Mouse (Mus musculus): ENCODE data around the gene Cldn13. TPM values are rescaled to one million over a fixed set of nuclear protein-coding genes. Genes with fewer than 3 reads are reported as not detected.

The Cldn13 gene
- polyA plus RNA-seq, 1 experiment from 2014 or later: 1.3 TPM

- Histone ChIP-seq H3K4me2 (no peak overlapping the region), H3K27me3 (no peaks in the 10 kb centered on the region), H3K27ac (peak overlapping the region; percentile 74), H3K36me3 (no peaks in the 10 kb centered on the region), H3K4me1 (peaks cover 55% of the 10 kb centered on the region), H3K9me3 (no peaks in the 10 kb centered on the region), H3K9ac (0 out of 2 replicates have a peak overlapping the region, but pooled peaks have one; percentile 4), H3K4me3 (no peak overlapping the region)
- ATAC-seq (ENCODE audit: insufficient number of reproducible peaks, low FRiP score, low TSS enrichment, low read depth): no peak
- whole genome bisulfite sequencing: 37% methylated on average over 8 of the region's 8 CpGs
These were observed 50.2 kb downstream of the Cldn13 start for GRCm38 (mm10) chr5:134865158-134865557.

Other genes starting within 250 kb of the Cldn13 start
- gene Limk1, start 226.9 kb downstream of the Cldn13 start, polyA plus RNA-seq (2015; fragmentation: Nextera tagmentation; extraction: Ambion mirVana): 4.7 and 7.0 TPM in 2 replicates
- gene Eln, start 168.2 kb downstream of the Cldn13 start, polyA plus RNA-seq (2015; fragmentation: Nextera tagmentation; extraction: Ambion mirVana): 178 and 206 TPM in 2 replicates
- gene Tmem270, start 8.8 kb downstream of the Cldn13 start, polyA plus RNA-seq (2015; fragmentation: Nextera tagmentation; extraction: Ambion mirVana): not detected in 2 replicates
- gene Mettl27, start 16.8 kb upstream of the Cldn13 start, polyA plus RNA-seq (2015; fragmentation: Nextera tagmentation; extraction: Ambion mirVana): 13.9 and 17.0 TPM in 2 replicates
- gene Cldn4, start 31.4 kb upstream of the Cldn13 start, polyA plus RNA-seq (2015; fragmentation: Nextera tagmentation; extraction: Ambion mirVana): 46.3 and 68.0 TPM in 2 replicates
- 26.0 and 27.2 TPM in 2 replicates for gene Cldn3, start 70.7 kb upstream of the Cldn13 start, polyA plus RNA-seq (2015; fragmentation: Nextera tagmentation; extraction: Ambion mirVana)
- 66.1 and 68.2 TPM in 2 replicates for gene Abhd11, start 93.6 kb upstream of the Cldn13 start, polyA plus RNA-seq (2015; fragmentation: Nextera tagmentation; extraction: Ambion mirVana)
- 9.9 and 11.3 TPM in 2 replicates for gene Stx1a, start 108.0 kb upstream of the Cldn13 start, polyA plus RNA-seq (2015; fragmentation: Nextera tagmentation; extraction: Ambion mirVana)
- 31.2 and 33.3 TPM in 2 replicates for gene Dnajc30, start 148.7 kb upstream of the Cldn13 start, polyA plus RNA-seq (2015; fragmentation: Nextera tagmentation; extraction: Ambion mirVana)
- gene Bud23, start 149.4 kb upstream of the Cldn13 start, polyA plus RNA-seq (2015; fragmentation: Nextera tagmentation; extraction: Ambion mirVana): 108 and 109 TPM in 2 replicates
- gene Vps37d, start 162.7 kb upstream of the Cldn13 start, polyA plus RNA-seq (2015; fragmentation: Nextera tagmentation; extraction: Ambion mirVana): 7.6 and 9.5 TPM in 2 replicates
- 0.82 and 0.86 TPM in 2 replicates for gene Mlxipl, start 174.4 kb upstream of the Cldn13 start, polyA plus RNA-seq (2015; fragmentation: Nextera tagmentation; extraction: Ambion mirVana)
- 30.1 and 33.4 TPM in 2 replicates for gene Tbl2, start 234.1 kb upstream of the Cldn13 start, polyA plus RNA-seq (2015; fragmentation: Nextera tagmentation; extraction: Ambion mirVana)